Mouse (Mus musculus) heart, embryonic 11.5 days (tissue): ENCODE data around the gene Tpd52l2. TPM values are rescaled to one million over a fixed set of nuclear protein-coding genes. Genes with fewer than 3 reads are reported as not detected.

Experiments used
- polyA plus RNA-seq: library from polyadenylated mRNA; unstranded; fragments of >200 nt; fragmentation: Nextera tagmentation; extraction: Ambion mirVana; gene quantifications from 2 replicates; pipeline ENCODE4 v1.2.1, GENCODE M21; 2014

Tpd52l2 gene
- polyA plus RNA-seq, 1 experiment from 2014 or later: 128 TPM

Other genes starting within 250 kb of the Tpd52l2 start
- 9.1 TPM in 2 replicates for gene Gmeb2, start 209.1 kb upstream of the Tpd52l2 start, polyA plus RNA-seq
- 0.52 and 0.83 TPM in 2 replicates for gene Stmn3, start 182.6 kb upstream of the Tpd52l2 start, polyA plus RNA-seq
- gene Rtel1, start 177.4 kb upstream of the Tpd52l2 start, polyA plus RNA-seq: 33.3 and 34.8 TPM in 2 replicates
- gene Zgpat, start 132.2 kb upstream of the Tpd52l2 start, polyA plus RNA-seq: 21.7 and 27.3 TPM in 2 replicates
- 36.3 and 47.5 TPM in 2 replicates for gene Arfrp1, start 131.7 kb upstream of the Tpd52l2 start, polyA plus RNA-seq
- gene Lime1, start 117.1 kb upstream of the Tpd52l2 start, polyA plus RNA-seq: 11.2 and 13.8 TPM in 2 replicates
- gene Zbtb46, start 37.7 kb upstream of the Tpd52l2 start, polyA plus RNA-seq: 10.3 and 10.5 TPM in 2 replicates
- 0.43 and 0.65 TPM in 2 replicates for gene Abhd16b, start 3.9 kb upstream of the Tpd52l2 start, polyA plus RNA-seq
- 69.0 and 76.1 TPM in 2 replicates for gene Dnajc5, start 23.3 kb downstream of the Tpd52l2 start, polyA plus RNA-seq
- 66.2 and 66.7 TPM in 2 replicates for gene Uckl1, start 87.8 kb downstream of the Tpd52l2 start, polyA plus RNA-seq
- 45.5 and 53.2 TPM in 2 replicates for gene Prpf6, start 94.7 kb downstream of the Tpd52l2 start, polyA plus RNA-seq
- 26.3 and 26.5 TPM in 2 replicates for gene Zfp512b, start 95.7 kb downstream of the Tpd52l2 start, polyA plus RNA-seq
- 13.7 and 14.6 TPM in 2 replicates for gene Samd10, start 102.1 kb downstream of the Tpd52l2 start, polyA plus RNA-seq
- gene Gm29797, start 159.9 kb downstream of the Tpd52l2 start, polyA plus RNA-seq: not detected in 2 replicates
- gene Sox18, start 174.5 kb downstream of the Tpd52l2 start, polyA plus RNA-seq: 18.6 and 22.2 TPM in 2 replicates
- 13.5 and 14.1 TPM in 2 replicates for gene Tcea2, start 183.2 kb downstream of the Tpd52l2 start, polyA plus RNA-seq
- gene Rgs19, start 196.8 kb downstream of the Tpd52l2 start, polyA plus RNA-seq: 57.7 and 61.3 TPM in 2 replicates
- gene Lkaaear1, start 201.3 kb downstream of the Tpd52l2 start, polyA plus RNA-seq: not detected in 2 replicates
- 7.5 and 9.2 TPM in 2 replicates for gene Oprl1, start 217.9 kb downstream of the Tpd52l2 start, polyA plus RNA-seq